Mouse (Mus musculus) gastrocnemius, adult 2 months (tissue): ENCODE data around the gene Sohlh2. TPM values are rescaled to one million over a fixed set of nuclear protein-coding genes. Genes with fewer than 3 reads are reported as not detected.

Source experiments
- DNase-seq: peaks from one replicate; pipeline ENCODE4 v3.0.0; 2022
- H3K27ac ChIP-seq: fragments of 200-600 bp; 2 replicates; pipeline ENCODE4 v1.8.1; 2022; ENCODE audit warnings: mild to moderate bottlenecking
- H3K4me3 ChIP-seq: fragments of 200-600 bp; 2 replicates; pipeline ENCODE4 v1.8.1; 2022; ENCODE audit warnings: mild to moderate bottlenecking, moderate library complexity
- CTCF ChIP-seq: fragments of 200-600 bp; IDR thresholded peaks from 2 replicates; pipeline ENCODE4 v1.8.1; 2022; ENCODE audit warnings: antibody characterized with exemption, mild to moderate bottlenecking, moderate library complexity
- intact Hi-C: fragments of 180-260 bp; cut with DNase I; formaldehyde crosslinking; loops from one replicate; pipeline ENCODE4 v1.15.1; 2025
- microRNA-seq: library from miRNA; unstranded; fragments of <30 nt; microRNA quantifications from one replicate; pipeline ENCODE4 v1.2.0, GENCODE M21; 2021
- total RNA-seq, 2 experiments: library from RNA; stranded (reverse); gene quantifications; 2 replicates each; pipeline ENCODE4 v1.2.3; 2021

The Sohlh2 gene
- total RNA-seq, 2 experiments from 2014 or later = not detected

DNA sequence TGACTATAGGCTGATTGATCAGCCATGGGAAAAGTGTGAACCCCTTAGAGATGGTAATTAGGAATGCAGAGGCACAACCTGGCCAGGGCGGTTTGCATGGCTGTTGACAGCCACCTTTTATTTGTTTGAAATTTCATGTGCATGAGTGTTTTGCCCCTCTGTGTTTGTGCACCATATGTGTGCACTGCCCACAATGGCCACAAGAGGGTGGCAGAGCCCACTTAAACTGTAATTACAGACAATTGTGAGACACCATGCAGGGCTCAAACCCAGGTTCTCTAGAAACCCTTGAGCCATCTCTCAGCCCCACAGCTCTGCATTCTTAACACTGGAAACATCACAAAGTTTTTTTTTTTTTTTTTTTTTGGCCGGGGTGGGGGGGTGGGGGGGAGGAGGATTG is 40.7 kb downstream of the Sohlh2 start:
- DNase-seq = no peak
- Histone ChIP-seq H3K27ac (no peak overlapping the region), H3K4me3 (no peak overlapping the region)
- peak; percentile 32 for TF ChIP-seq CTCF
- intact Hi-C loops = no loop called here

DNA sequence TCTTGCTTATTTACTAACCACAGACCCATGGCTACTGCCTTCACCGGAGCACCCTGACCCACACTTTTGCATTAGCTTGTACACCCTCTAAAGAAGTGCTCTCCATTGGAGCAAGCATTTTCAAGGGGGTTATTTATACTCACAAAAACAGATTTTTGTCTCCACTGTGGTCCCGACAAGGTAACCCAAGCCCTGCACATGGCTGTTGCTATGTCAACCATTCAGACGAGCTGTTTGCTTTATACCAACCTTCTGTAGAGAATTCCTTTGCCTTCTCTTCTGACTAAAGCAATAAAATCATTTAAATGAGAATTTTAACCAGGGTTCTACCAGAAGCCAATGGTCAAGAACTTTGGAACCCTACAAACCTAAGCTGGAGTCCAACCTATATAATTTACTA is 42.0 kb downstream of the Sohlh2 start:
- no peak for DNase-seq
- intact Hi-C loops = no loop called here
- TF ChIP-seq CTCF = no peak

GRCm38 (mm10) chr3:55226501-55227213 is 44.8 kb downstream of the Sohlh2 start:
- peak overlapping the region; percentile 28; the same call in 1 of the 2 replicates for H3K27ac ChIP-seq
- no peak for TF ChIP-seq CTCF
- peak overlapping the region; percentile 53 for H3K4me3 ChIP-seq
- intact Hi-C loops = no loop called here
- peak; percentile 73 for DNase-seq

More for the DNA sequence above, 42.0 kb downstream of the Sohlh2 start:
- H3K27ac ChIP-seq = no peak overlapping the region
- H3K4me3 ChIP-seq = no peak overlapping the region

DNA sequence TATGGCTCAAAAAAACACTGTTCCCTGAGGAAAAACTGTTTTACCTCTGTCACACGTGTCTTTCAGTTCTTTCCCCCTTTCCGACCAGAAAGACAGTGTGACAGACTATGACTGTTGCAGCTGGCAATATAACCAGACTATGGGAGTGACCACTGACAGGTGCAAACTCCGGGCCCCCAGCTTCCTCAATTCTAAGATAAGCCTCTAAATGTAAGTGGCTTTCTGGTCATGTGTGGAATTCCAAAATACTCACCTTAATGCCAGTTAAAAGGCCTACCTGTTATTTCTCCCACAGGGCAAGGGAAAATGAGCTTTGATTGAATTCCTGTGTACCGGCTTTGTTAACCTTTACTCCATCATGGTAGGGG is 45.4 kb downstream of the Sohlh2 start:
- intact Hi-C loops = no loop called here
- no peak for TF ChIP-seq CTCF
- peak overlapping the region; percentile 53 for H3K4me3 ChIP-seq
- no peak for DNase-seq
- peak overlapping the region; percentile 1; the same call in 1 of the 2 replicates for H3K27ac ChIP-seq

- Histone ChIP-seq H3K4me3 (peak within 1 kb of the TSS; percentile 73), H3K27ac (peak within 1 kb of the TSS; percentile 66)
- intact Hi-C loops = loop anchor here (10.0 kb wide), 1 partner anchor 113 kb away; no protein-coding TSS in a partner anchor
- DNase-seq = peak; percentile 62
- no peak for TF ChIP-seq CTCF
These were observed 60.0 kb downstream of the Sohlh2 start, which contains the start of gene Dclk1 for GRCm38 (mm10) chr3:55241730-55242421. TSS of gene Dclk1 (plus strand) at chr3:55242364.

DNA sequence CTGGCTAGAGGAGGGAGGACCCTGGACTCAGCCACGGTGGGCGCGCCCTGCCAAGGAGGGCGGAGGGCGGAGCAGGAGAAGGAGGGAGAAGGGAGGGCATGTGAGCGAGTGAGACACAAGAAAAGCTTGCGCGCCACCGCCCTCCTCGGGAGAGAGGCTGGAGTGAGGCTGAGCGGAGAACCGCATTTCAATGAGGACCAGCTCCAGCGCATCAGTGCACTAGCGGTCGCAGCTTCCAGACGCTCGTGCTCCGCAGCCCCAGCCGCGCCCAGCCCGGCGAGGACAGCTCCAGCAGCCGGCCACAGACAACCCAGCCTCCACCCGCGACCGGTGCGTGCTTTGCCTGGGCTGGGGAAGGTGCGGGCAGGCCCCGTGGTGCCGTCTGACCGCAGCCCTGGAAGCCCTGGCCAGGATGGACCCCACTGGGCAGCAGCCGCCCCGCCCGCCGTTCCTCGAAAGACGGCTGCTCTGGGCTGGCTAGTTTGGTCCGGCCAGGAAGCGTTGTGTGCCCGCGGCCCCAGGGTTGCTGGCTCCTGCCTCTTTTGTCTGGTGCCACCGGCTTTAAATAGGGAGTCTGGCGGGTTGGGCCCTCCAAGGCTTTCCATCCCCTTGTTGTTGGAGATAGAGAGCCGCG is 60.7 kb downstream of the Sohlh2 start:
- intact Hi-C loops = loop anchor here (10.0 kb wide), 1 partner anchor 112 kb away; no protein-coding TSS in a partner anchor
- peak overlapping the region; percentile 66 for H3K27ac ChIP-seq
- H3K4me3 ChIP-seq = peak overlapping the region; percentile 73
- peak; percentile 90 for DNase-seq
- TF ChIP-seq CTCF = peak; percentile 30; the same call in 1 of the 2 replicates

- no peak for TF ChIP-seq CTCF
- no peak for DNase-seq
- intact Hi-C loops = loop anchor here (10.0 kb wide), 1 partner anchor 112 kb away; no protein-coding TSS in a partner anchor
- Histone ChIP-seq H3K4me3 (peak overlapping the region; percentile 73), H3K27ac (peak overlapping the region; percentile 66)
These were observed 61.2 kb downstream of the Sohlh2 start for GRCm38 (mm10) chr3:55243056-55243471.

GRCm38 (mm10) chr3:55244087-55244486 is 62.3 kb downstream of the Sohlh2 start:
- DNase-seq = peak; percentile 22
- intact Hi-C loops = loop anchor here (10.0 kb wide), 1 partner anchor 111 kb away; no protein-coding TSS in a partner anchor
- no peak for TF ChIP-seq CTCF
- H3K27ac ChIP-seq = no peak overlapping the region
- peak overlapping the region; percentile 5; the same call in 1 of the 2 replicates for H3K4me3 ChIP-seq

GRCm38 (mm10) chr3:55246618-55247272 is 64.9 kb downstream of the Sohlh2 start:
- intact Hi-C loops = loop anchor here (10.0 kb wide), 1 partner anchor 108 kb away; no protein-coding TSS in a partner anchor
- TF ChIP-seq CTCF = no peak

GRCm38 (mm10) chr3:55248048-55248447 is 66.2 kb downstream of the Sohlh2 start:
- no peak for TF ChIP-seq CTCF
- intact Hi-C loops = loop anchor here (10.0 kb wide), 1 partner anchor 107 kb away; no protein-coding TSS in a partner anchor
- no peak overlapping the region for H3K4me3 ChIP-seq
- no peak for DNase-seq
- no peak overlapping the region for H3K27ac ChIP-seq

More at GRCm38 (mm10) chr3:55246618-55247272, 64.9 kb downstream of the Sohlh2 start:
- Histone ChIP-seq H3K4me3 (no peak overlapping the region), H3K27ac (no peak overlapping the region)
- no peak for DNase-seq

GRCm38 (mm10) chr3:55248508-55248907 is 66.7 kb downstream of the Sohlh2 start:
- Histone ChIP-seq H3K4me3 (no peak overlapping the region), H3K27ac (no peak overlapping the region)
- intact Hi-C loops = loop anchor here (10.0 kb wide), 1 partner anchor 106 kb away; no protein-coding TSS in a partner anchor
- TF ChIP-seq CTCF = no peak
- peak; percentile 29 for DNase-seq

- Histone ChIP-seq H3K27ac (no peak overlapping the region), H3K4me3 (no peak overlapping the region)
- intact Hi-C loops = no loop called here
- TF ChIP-seq CTCF = no peak
- no peak for DNase-seq
These were observed 68.8 kb downstream of the Sohlh2 start for GRCm38 (mm10) chr3:55250631-55251030.

Small RNA genes lying within 50 kb of the gene (microRNA-seq; reads per million reads assigned to microRNA genes)
- gene Gm22029 = not detected

Other genes with a start within 250 kb of the Sohlh2 start
- gene Ccna1, start 126.5 kb upstream of the Sohlh2 start, total RNA-seq = not detected
- gene Spg20, start 69.9 kb upstream of the Sohlh2 start, total RNA-seq = 10 to 100 TPM; 34.0 to 41.1 TPM
- under 1 TPM; 0.10 to 0.11 TPM for gene Ccdc169, start 44.7 kb upstream of the Sohlh2 start, total RNA-seq
- gene Dclk1, start 60.3 kb downstream of the Sohlh2 start, total RNA-seq = 1 to 10 TPM; 1.5 to 3.5 TPM